Mouse (Mus musculus) ES-E14 (cell line): ENCODE measurements around the gene Traf3ip2. TPM values are rescaled to one million over a fixed set of nuclear protein-coding genes. Genes with fewer than 3 reads are reported as not detected.

ENCODE experiments used
- DNase-seq: peaks from one replicate; pipeline ENCODE4 v3.0.0-alpha.2; 2013; ENCODE audit warnings: low read depth, low spot score
- H3K27ac ChIP-seq: 2 replicates; pipeline ENCODE4 v1.5.1; 2012; ENCODE audit warnings: low read depth, mild to moderate bottlenecking, low read length, moderate library complexity, mixed read lengths; ENCODE audit not compliant: poor library complexity, insufficient read depth, severe bottlenecking
- H3K36me3 ChIP-seq: 2 replicates; pipeline ENCODE4 v1.6.1; 2012; ENCODE audit warnings: mild to moderate bottlenecking, low read length, moderate library complexity, mixed read lengths; ENCODE audit not compliant: control insufficient read depth, poor library complexity, insufficient read depth, severe bottlenecking
- H3K4me1 ChIP-seq, 2 experiments: fragments of 150-350 bp in 1 of 2; sonication (generic) in 1 of 2; 2 replicates each; pipeline ENCODE4 v1.6.1; 2012; ENCODE audit warnings: low read length in 2 of 2, mild to moderate bottlenecking in 1 of 2, mixed read lengths in 1 of 2; ENCODE audit not compliant: control insufficient read depth in 2 of 2, insufficient read depth in 2 of 2, poor library complexity in 1 of 2
- H3K4me3 ChIP-seq, 2 experiments: fragments of 150-350 bp in 1 of 2; sonication (generic) in 1 of 2; 2 replicates each; pipeline ENCODE4 v1.5.1; 2012; ENCODE audit warnings: low read length in 2 of 2, low read depth in 1 of 2, mild to moderate bottlenecking in 1 of 2, mixed read lengths in 1 of 2; ENCODE audit not compliant: insufficient read depth in 1 of 2, poor library complexity in 1 of 2, severe bottlenecking in 1 of 2
- H3K9ac ChIP-seq: 2 replicates; pipeline ENCODE4 v1.6.1; 2012; ENCODE audit warnings: low read depth, mild to moderate bottlenecking, low read length, mixed read lengths; ENCODE audit not compliant: poor library complexity, insufficient read depth, severe bottlenecking
- H3K9me3 ChIP-seq: fragments of 150-350 bp; sonication (generic); 2 replicates; pipeline ENCODE4 v1.6.1; 2012; ENCODE audit warnings: low read depth, mild to moderate bottlenecking, low read length; ENCODE audit not compliant: control insufficient read depth, insufficient read depth
- CHD2 ChIP-seq: IDR thresholded peaks from 2 replicates; pipeline ENCODE4 v1.6.1; 2014; ENCODE audit warnings: mild to moderate bottlenecking, low read depth, low read length, inconsistent platforms
- HCFC1 ChIP-seq: IDR thresholded peaks from 2 replicates; pipeline ENCODE4 v1.6.1; 2012; ENCODE audit warnings: low read length, inconsistent platforms, borderline replicate concordance; ENCODE audit not compliant: insufficient read depth
- MAFK ChIP-seq: IDR thresholded peaks from 2 replicates; pipeline ENCODE4 v1.6.1; 2014; ENCODE audit warnings: mild to moderate bottlenecking, low read depth, low read length, inconsistent platforms; ENCODE audit not compliant: insufficient read depth
- ZC3H11A ChIP-seq: IDR thresholded peaks from 2 replicates; pipeline ENCODE4 v1.6.1; 2012; ENCODE audit warnings: low read depth, mild to moderate bottlenecking, inconsistent platforms, low read length, borderline replicate concordance
- ZNF384 ChIP-seq: IDR thresholded peaks from 2 replicates; pipeline ENCODE4 v1.6.1; 2012; ENCODE audit warnings: low read depth, low read length, inconsistent platforms
- in situ Hi-C, 2 experiments: fragments of 600-800 bp; cut with MboI; formaldehyde crosslinking; loops; one replicate each; pipeline ENCODE4 v1.15.1; 2025; ENCODE audit warnings: low sequenced_read_pairs in 2 of 2, inconsistent platforms in 1 of 2; ENCODE audit not compliant: unreplicated experiment in 2 of 2
- total RNA-seq: library from RNA; depleted of rRNA; stranded (reverse); fragments of 300-350 nt; gene quantifications from 2 replicates; pipeline ENCODE4 v1.2.3, GENCODE M21; 2012

Gene Traf3ip2
- total RNA-seq, 1 experiment: 9.2 TPM

DNA sequence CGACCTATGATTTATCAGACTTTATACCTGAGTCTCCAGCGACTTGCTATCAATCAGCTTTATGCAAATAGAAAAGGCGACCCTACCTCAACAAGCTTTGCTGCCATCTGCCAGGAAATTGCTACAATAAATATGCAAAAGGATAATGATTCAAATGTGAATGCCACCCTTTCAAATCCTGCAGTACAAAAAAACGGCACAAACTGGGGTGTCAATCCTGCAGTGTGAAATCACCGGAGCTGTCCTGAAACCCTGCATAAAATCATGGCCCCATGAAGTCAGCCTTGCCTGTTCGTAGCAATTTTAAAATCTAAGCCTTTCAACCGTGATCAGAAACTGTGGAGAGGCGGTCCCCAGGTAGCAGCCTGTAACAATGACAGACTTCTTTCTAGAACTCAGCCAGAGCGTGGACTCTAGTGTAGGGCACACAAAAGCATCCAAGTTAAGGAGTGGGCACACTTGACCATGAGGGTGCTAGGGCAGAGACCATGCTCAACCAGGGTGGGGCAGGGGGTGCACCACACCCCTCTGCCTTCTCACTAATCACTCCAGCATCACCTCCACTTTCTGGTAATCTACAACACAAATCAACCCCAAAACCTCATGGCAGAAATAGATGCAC, 40.6 kb upstream of the Traf3ip2 start:
- no peak for DNase-seq
- Histone ChIP-seq H3K9me3 (no peaks in the 10 kb centered on the region), H3K4me1 (peaks cover 8 to 19% of the 10 kb centered on the region in 2 experiments), H3K27ac (no peak overlapping the region), H3K36me3 (no peaks in the 10 kb centered on the region), H3K9ac (no peak overlapping the region), H3K4me3 (no peak overlapping the region)
- TF ChIP-seq ZC3H11A (no peak), MAFK (no peak), CHD2 (no peak), ZNF384 (no peak), HCFC1 (no peak)
- in situ Hi-C loops: no loop called here

DNA sequence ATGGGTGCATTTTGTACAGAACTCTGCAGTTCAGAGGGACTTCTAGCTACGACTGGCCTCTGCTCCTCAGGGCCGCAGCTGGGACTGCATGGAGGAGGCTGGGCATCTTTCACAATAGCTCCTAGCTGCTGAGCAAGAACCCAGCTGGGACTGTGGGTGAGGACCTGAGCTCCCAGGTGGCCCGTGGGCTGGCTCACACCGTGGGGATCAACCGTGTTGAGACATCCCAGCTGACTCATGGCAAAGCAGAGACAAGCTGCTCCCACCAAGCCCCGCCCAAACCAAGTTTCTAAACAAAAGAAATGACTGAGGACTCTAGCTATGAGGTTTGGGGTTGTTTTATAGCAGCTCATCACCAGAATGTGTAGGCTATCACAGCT, 40.1 kb upstream of the Traf3ip2 start:
- in situ Hi-C loops: no loop called here
- Histone ChIP-seq H3K36me3 (no peaks in the 10 kb centered on the region), H3K9me3 (no peaks in the 10 kb centered on the region), H3K4me3 (no peak overlapping the region), H3K27ac (no peak overlapping the region), H3K4me1 (peaks cover 8 to 19% of the 10 kb centered on the region in 2 experiments), H3K9ac (no peak overlapping the region)
- TF ChIP-seq CHD2: no peak
- no peak for TF ChIP-seq ZC3H11A
- TF ChIP-seq HCFC1: no peak
- no peak for TF ChIP-seq MAFK
- no peak for TF ChIP-seq ZNF384
- no peak for DNase-seq

DNA sequence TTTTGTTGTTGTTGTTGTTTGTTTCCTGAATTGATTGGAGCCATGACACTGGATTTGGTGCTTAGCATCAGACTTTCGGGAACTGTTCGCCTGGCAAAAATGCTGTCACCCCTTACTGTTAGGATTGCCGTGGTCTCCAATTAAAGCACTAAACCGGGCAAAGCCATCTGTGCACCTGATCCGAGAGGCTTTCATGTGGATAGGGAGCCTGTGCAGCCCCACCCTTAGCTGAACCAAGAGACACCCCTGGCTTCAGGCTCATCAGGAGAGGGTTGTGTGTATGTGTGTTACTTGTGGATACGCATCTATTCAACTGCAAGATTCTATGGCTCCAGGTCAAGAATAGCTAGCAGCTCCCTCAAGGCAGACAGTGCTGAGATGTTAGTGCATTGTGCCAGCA, 36.3 kb upstream of the Traf3ip2 start:
- no peak for DNase-seq
- in situ Hi-C loops: no loop called here
- Histone ChIP-seq H3K9me3 (no peaks in the 10 kb centered on the region), H3K9ac (no peak overlapping the region), H3K4me3 (no peak overlapping the region), H3K4me1 (peaks cover 8 to 19% of the 10 kb centered on the region in 2 experiments; a peak in 3 of 4 replicates), H3K27ac (no peak overlapping the region), H3K36me3 (no peaks in the 10 kb centered on the region)
- TF ChIP-seq HCFC1: no peak
- no peak for TF ChIP-seq CHD2
- TF ChIP-seq ZC3H11A: no peak
- TF ChIP-seq MAFK: no peak
- no peak for TF ChIP-seq ZNF384

DNA sequence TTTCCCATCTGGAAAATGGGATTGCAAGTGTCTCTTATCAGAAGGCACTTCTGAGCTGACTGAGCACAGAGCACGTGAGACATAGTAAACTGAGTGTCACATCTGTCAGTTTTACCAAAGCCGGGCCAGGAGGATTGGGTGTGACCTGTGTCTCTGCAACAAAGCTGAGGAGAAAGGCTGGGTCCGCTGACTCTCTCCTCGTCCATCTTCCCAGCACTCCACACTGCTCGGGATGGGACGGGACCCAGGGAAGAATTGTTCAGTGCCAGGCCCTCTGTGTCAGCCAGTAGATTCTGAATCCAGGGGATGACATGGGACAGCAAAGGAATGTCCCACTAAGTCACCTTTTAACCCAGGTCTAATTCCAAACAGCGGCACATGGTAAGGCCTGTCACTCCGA, 32.3 kb upstream of the Traf3ip2 start:
- TF ChIP-seq ZC3H11A: no peak
- TF ChIP-seq HCFC1: no peak
- no peak for TF ChIP-seq CHD2
- Histone ChIP-seq H3K27ac (no peak overlapping the region), H3K36me3 (no peaks in the 10 kb centered on the region), H3K9me3 (no peaks in the 10 kb centered on the region), H3K4me3 (no peak overlapping the region), H3K4me1 (no peaks in the 10 kb centered on the region), H3K9ac (no peak overlapping the region)
- in situ Hi-C loops: no loop called here
- no peak for DNase-seq

DNA sequence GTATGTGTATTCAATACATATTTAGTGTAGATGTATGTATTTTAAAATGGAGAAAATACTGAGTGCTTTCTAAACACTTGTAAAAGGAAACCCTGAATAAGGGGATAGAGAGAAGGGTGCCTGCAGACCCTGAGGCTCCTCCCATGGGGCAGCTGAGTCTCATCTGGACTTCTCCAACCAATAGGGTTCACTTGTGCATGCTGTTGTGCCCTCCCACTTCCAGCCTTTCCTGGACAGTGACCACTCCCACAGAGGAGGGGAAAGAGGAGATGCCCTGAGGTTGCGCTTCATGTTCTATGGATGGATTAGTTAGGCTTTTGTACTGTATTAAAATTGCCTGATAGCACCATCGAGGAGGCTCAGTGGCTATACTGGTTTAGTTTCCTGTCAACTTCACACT, 30.3 kb upstream of the Traf3ip2 start:
- Histone ChIP-seq H3K9me3 (no peaks in the 10 kb centered on the region), H3K4me3 (no peak overlapping the region), H3K36me3 (no peaks in the 10 kb centered on the region), H3K27ac (no peak overlapping the region), H3K4me1 (no peaks in the 10 kb centered on the region), H3K9ac (no peak overlapping the region)
- no peak for DNase-seq
- TF ChIP-seq ZC3H11A: no peak
- no peak for TF ChIP-seq ZNF384
- TF ChIP-seq CHD2: no peak
- TF ChIP-seq MAFK: no peak
- TF ChIP-seq HCFC1: no peak
- in situ Hi-C loops: no loop called here
